Mouse (Mus musculus) layer of hippocampus, adult 8-10 months (tissue): ENCODE measurements around the gene Amn1. TPM values are rescaled to one million over a fixed set of nuclear protein-coding genes. Genes with fewer than 3 reads are reported as not detected.
"Not testable (repeated sequence)": the region's sequence is repeated elsewhere in the genome, so short reads cannot be mapped to it uniquely, and the experiment has no call there.

Source experiments
- DNase-seq, 2 experiments: peaks; one replicate each; pipeline ENCODE4 v3.0.0; 2022; ENCODE audit warnings: low spot score in 2 of 2
- total RNA-seq, 4 experiments: library from RNA; stranded (reverse); gene quantifications; 2 replicates each; pipeline ENCODE4 v1.2.4; 2022

Amn1 gene
- total RNA-seq, 4 experiments from 2014 or later, result 27.3 to 39.2 (median 32.6) TPM

- no peak for DNase-seq
Measured at GRCm38 (mm10) chr6:149155031-149155841, 33.3 kb downstream of the Amn1 start.

GRCm38 (mm10) chr6:149154116-149155030 lies 34.1 kb downstream of the Amn1 start:
- no peak for DNase-seq

- no peak for DNase-seq
Measured at GRCm38 (mm10) chr6:149153473-149154115, 34.9 kb downstream of the Amn1 start.

GRCm38 (mm10) chr6:149152119-149152518 lies 36.4 kb downstream of the Amn1 start:
- DNase-seq, result no peak

GRCm38 (mm10) chr6:149148436-149149229 lies 39.9 kb downstream of the Amn1 start:
- no peak for DNase-seq

- DNase-seq, result no peak
Measured at GRCm38 (mm10) chr6:149145143-149145542, 43.4 kb downstream of the Amn1 start.

- DNase-seq, result peak; percentile 56 to 77
Measured at GRCm38 (mm10) chr6:149141393-149142173, 46.9 kb downstream of the Amn1 start.

- no peak for DNase-seq
Measured at GRCm38 (mm10) chr6:149139471-149139870, 49.0 kb downstream of the Amn1 start, which contains the start of gene Etfbkmt. TSS of gene Etfbkmt (plus strand) at chr6:149139849.

- no peak for DNase-seq
Measured at GRCm38 (mm10) chr6:149139011-149139410, 49.5 kb downstream of the Amn1 start.

- no peak for DNase-seq
Measured at GRCm38 (mm10) chr6:149137936-149138335, 50.6 kb downstream of the Amn1 start.

- no peak for DNase-seq
Measured at GRCm38 (mm10) chr6:149135631-149136030, 52.9 kb downstream of the Amn1 start.

GRCm38 (mm10) chr6:149134391-149135150 lies 53.9 kb downstream of the Amn1 start:
- no peak for DNase-seq

- DNase-seq, result peak in 1 of 2 experiments; percentile 7
Measured at GRCm38 (mm10) chr6:149132311-149133077, 56.0 kb downstream of the Amn1 start.

GRCm38 (mm10) chr6:149131111-149131510 lies 57.4 kb downstream of the Amn1 start:
- no peak for DNase-seq

GRCm38 (mm10) chr6:149129870-149130269 lies 58.6 kb downstream of the Amn1 start, which contains the start of gene Gm10203:
TSS of gene Gm10203 (plus strand) at chr6:149130170.
- not testable (repeated sequence) for DNase-seq

- DNase-seq, result peak in 1 of 2 experiments; percentile 6
Measured at GRCm38 (mm10) chr6:149126675-149127074, 61.8 kb downstream of the Amn1 start.

GRCm38 (mm10) chr6:149123042-149123441 lies 65.5 kb downstream of the Amn1 start:
- DNase-seq, result no peak

- DNase-seq, result peak in 1 of 2 experiments; percentile 52
Measured at GRCm38 (mm10) chr6:149119853-149120252, 68.7 kb downstream of the Amn1 start.
